Mouse (Mus musculus): ENCODE measurements around the gene Cryba2.
A peak's percentile ranks its signal among the peaks of the same experiment; 100 is the strongest.

Gene Cryba2

GRCm38 (mm10) chr1:74883441-74883840 lies 9.5 kb downstream of the Cryba2 start:
- DNase-seq: no peak

GRCm38 (mm10) chr1:74882828-74883227 lies 10.1 kb downstream of the Cryba2 start:
- DNase-seq: no peak

GRCm38 (mm10) chr1:74882055-74882734 lies 10.7 kb downstream of the Cryba2 start:
- DNase-seq: no peak

GRCm38 (mm10) chr1:74880785-74881360 lies 12.1 kb downstream of the Cryba2 start:
- DNase-seq: peak in 1 of 2 experiments; percentile 62

- no peak for DNase-seq
These were observed 15.7 kb downstream of the Cryba2 start for GRCm38 (mm10) chr1:74877199-74877598.

GRCm38 (mm10) chr1:74872218-74872617 lies 20.7 kb downstream of the Cryba2 start:
- DNase-seq: no peak

GRCm38 (mm10) chr1:74861783-74862182 lies 31.2 kb downstream of the Cryba2 start:
- DNase-seq: no peak

- DNase-seq: no peak
These were observed 33.5 kb downstream of the Cryba2 start for GRCm38 (mm10) chr1:74859223-74859984.

GRCm38 (mm10) chr1:74858805-74859204 lies 34.1 kb downstream of the Cryba2 start:
- no peak for DNase-seq

GRCm38 (mm10) chr1:74858171-74858719 lies 34.7 kb downstream of the Cryba2 start:
- peak in 1 of 2 experiments; percentile 19 for DNase-seq

GRCm38 (mm10) chr1:74857677-74858076 lies 35.3 kb downstream of the Cryba2 start:
- DNase-seq: no peak

- DNase-seq: no peak
These were observed 35.7 kb downstream of the Cryba2 start for GRCm38 (mm10) chr1:74857201-74857600.

- DNase-seq: no peak
These were observed 36.2 kb downstream of the Cryba2 start for GRCm38 (mm10) chr1:74856791-74857190.

- no peak for DNase-seq
These were observed 36.6 kb downstream of the Cryba2 start for GRCm38 (mm10) chr1:74856439-74856720.

- DNase-seq: peak in 1 of 2 experiments; percentile 8
These were observed 37.1 kb downstream of the Cryba2 start for GRCm38 (mm10) chr1:74855651-74856438.

- DNase-seq: no peak
These were observed 37.8 kb downstream of the Cryba2 start for GRCm38 (mm10) chr1:74855156-74855555.

- peak; percentile 60 to 69 for DNase-seq
These were observed 38.5 kb downstream of the Cryba2 start, which contains the start of gene Cdk5r2 for GRCm38 (mm10) chr1:74854306-74855056. TSS of gene Cdk5r2 (plus strand) at chr1:74854934.

GRCm38 (mm10) chr1:74851001-74851775 lies 41.8 kb downstream of the Cryba2 start:
- DNase-seq: no peak

GRCm38 (mm10) chr1:74850251-74850650 lies 42.7 kb downstream of the Cryba2 start:
- no peak for DNase-seq

- no peak for DNase-seq
These were observed 44.0 kb downstream of the Cryba2 start for GRCm38 (mm10) chr1:74848946-74849345.

GRCm38 (mm10) chr1:74846341-74846740 lies 46.6 kb downstream of the Cryba2 start:
- no peak for DNase-seq

Data from spleen, adult 18-20 months (tissue).